Comparison of ENCODE assay signal across 13 mouse cellular contexts in genomic region chr7:75568883-75569282, GRCm38 (mm10).
A peak's percentile ranks its signal among the peaks of the same experiment; 100 is the strongest.
DNase-seq lines count a peak whose midpoint lies in the region; ATAC-seq and TF ChIP-seq lines count a peak whose summit lies in the region.
"Had no signal": no experiment of that assay in that cellular context is flagged by ENCODE, and none has a peak within 500 bp of the region (broad histone marks: within the 10 kb centered on the region; RNA-seq: fewer than 3 reads in every experiment).

No protein-coding gene starts in this region.

- H3K9me3 ChIP-seq in forebrain, postnatal 0 days (ENCODE audit: low read length): no peaks in the 10 kb centered on the region
- no peaks in the 10 kb centered on the region for H3K9me3 ChIP-seq in forebrain, embryonic 11.5 days (ENCODE audit: control insufficient read depth, low read length)
- H3K9me3 ChIP-seq in liver, embryonic 14.5 days (ENCODE audit: control insufficient read depth, low read length): no peaks in the 10 kb centered on the region
- no peaks in the 10 kb centered on the region for H3K9me3 ChIP-seq in liver, embryonic 12.5 days (replicated peaks)
- H3K9me3 ChIP-seq: heart, embryonic 12.5 days; hindbrain, embryonic 13.5 days; megakaryocyte, embryonic 14.5 days; neural tube, embryonic 12.5 days had no signal

- no peaks in the 10 kb centered on the region for H3K27me3 ChIP-seq in forebrain, postnatal 0 days (ENCODE audit: insufficient read depth, low read length)
- H3K27me3 ChIP-seq in forebrain, embryonic 11.5 days (ENCODE audit: control insufficient read depth, insufficient read depth, low read length): no peaks in the 10 kb centered on the region
- H3K27me3 ChIP-seq in liver, embryonic 14.5 days (ENCODE audit: control insufficient read depth, insufficient read depth, low read length): no peaks in the 10 kb centered on the region
- H3K27me3 ChIP-seq in liver, embryonic 12.5 days (replicated peaks): no peaks in the 10 kb centered on the region
- H3K27me3 ChIP-seq: heart, embryonic 12.5 days; hindbrain, embryonic 13.5 days; megakaryocyte, embryonic 14.5 days; neural tube, embryonic 12.5 days had no signal

- H3K4me3 ChIP-seq in forebrain, postnatal 0 days (ENCODE audit: low read depth, low read length): no peak overlapping the region
- H3K4me3 ChIP-seq in forebrain, embryonic 11.5 days (ENCODE audit: low read depth, low read length): no peak overlapping the region
- no peak overlapping the region for H3K4me3 ChIP-seq in liver, embryonic 14.5 days (ENCODE audit: insufficient read depth in 1 of 2, low read depth in 2 of 2, low read length in 2 of 2)
- H3K4me3 ChIP-seq in liver, embryonic 12.5 days: no peak overlapping the region
- H3K4me3 ChIP-seq: heart, embryonic 12.5 days; hindbrain, embryonic 13.5 days; megakaryocyte, embryonic 14.5 days; neural tube, embryonic 12.5 days had no signal

- no peaks in the 10 kb centered on the region for H3K36me3 ChIP-seq in forebrain, postnatal 0 days (ENCODE audit: insufficient read depth)
- H3K36me3 ChIP-seq in forebrain, embryonic 11.5 days (ENCODE audit: control insufficient read depth, insufficient read depth, low read length): no peaks in the 10 kb centered on the region
- no peaks in the 10 kb centered on the region for H3K36me3 ChIP-seq in liver, embryonic 14.5 days (replicated peaks; ENCODE audit: control insufficient read depth, insufficient read depth, low read depth)
- H3K36me3 ChIP-seq in liver, embryonic 12.5 days: no peaks in the 10 kb centered on the region
- H3K36me3 ChIP-seq: heart, embryonic 12.5 days; hindbrain, embryonic 13.5 days; neural tube, embryonic 12.5 days had no signal

- ATAC-seq in forebrain, postnatal 0 days: no peak
- ATAC-seq in forebrain, embryonic 11.5 days (replicated peaks; ENCODE audit: low FRiP score): no peak
- ATAC-seq in liver, embryonic 14.5 days (ENCODE audit: insufficient read depth): no peak
- ATAC-seq in liver, embryonic 12.5 days: no peak
- ATAC-seq in erythroblast, adult 5-6 weeks (replicated peaks; ENCODE audit: low FRiP score, poor library complexity, severe bottlenecking): 0 out of 2 replicates have a peak, but pooled peaks have one; percentile 58

- H3K4me2 ChIP-seq in forebrain, postnatal 0 days (ENCODE audit: low read depth): no peak overlapping the region
- no peak overlapping the region for H3K4me2 ChIP-seq in forebrain, embryonic 11.5 days (ENCODE audit: low read depth, low read length, severe bottlenecking)
- no peak overlapping the region for H3K4me2 ChIP-seq in liver, embryonic 14.5 days (ENCODE audit: low read depth)
- H3K4me2 ChIP-seq in liver, embryonic 12.5 days: no peak overlapping the region
- H3K4me2 ChIP-seq: heart, embryonic 12.5 days; hindbrain, embryonic 13.5 days; neural tube, embryonic 12.5 days had no signal

- TF ChIP-seq CTCF in forebrain, postnatal 0 days (IDR thresholded peaks at IDR 0.05; ENCODE audit: low read depth): peak; percentile 61
- peak; percentile 51; the same call in 1 of the 2 replicates for TF ChIP-seq CTCF in liver, embryonic 14.5 days (IDR thresholded peaks at IDR 0.05; ENCODE audit: low read depth)

- peak; percentile 45 for DNase-seq in forebrain, postnatal 0 days
- DNase-seq in forebrain, embryonic 11.5 days (ENCODE audit: low spot score): no peak
- no peak for DNase-seq in liver, embryonic 14.5 days (ENCODE audit: low read depth in 3 of 3, low spot score in 3 of 3)
- peak; percentile 51 for DNase-seq in A20 (ENCODE audit: low read depth, low spot score)
- no peak for DNase-seq in adrenal gland, postnatal 10 days
- no peak for DNase-seq in urinary bladder, postnatal 14 days (ENCODE audit: low spot score)
- DNase-seq: cerebellum, adult 8-10 months had no signal

- TF ChIP-seq EP300 in liver, embryonic 14.5 days (IDR thresholded peaks at IDR 0.05; ENCODE audit: low read depth): no peak

- H3K9ac ChIP-seq in forebrain, postnatal 0 days: no peak overlapping the region
- no peak overlapping the region for H3K9ac ChIP-seq in forebrain, embryonic 11.5 days (ENCODE audit: low read length)
- H3K9ac ChIP-seq in liver, embryonic 14.5 days (replicated peaks): no peak overlapping the region
- H3K9ac ChIP-seq in liver, embryonic 12.5 days: no peak overlapping the region
- H3K9ac ChIP-seq: heart, embryonic 12.5 days; hindbrain, embryonic 13.5 days; neural tube, embryonic 12.5 days had no signal

- no peaks in the 10 kb centered on the region for H3K4me1 ChIP-seq in forebrain, postnatal 0 days (ENCODE audit: insufficient read depth)
- no peaks in the 10 kb centered on the region for H3K4me1 ChIP-seq in forebrain, embryonic 11.5 days (replicated peaks; ENCODE audit: control insufficient read depth, insufficient read depth, low read length)
- peaks cover 12 to 16% of the 10 kb centered on the region in 2 experiments for H3K4me1 ChIP-seq in liver, embryonic 14.5 days (replicated peaks; ENCODE audit: control insufficient read depth in 2 of 2, insufficient read depth in 2 of 2, low read length in 1 of 2)
- H3K4me1 ChIP-seq in liver, embryonic 12.5 days: peaks cover 20% of the 10 kb centered on the region
- H3K4me1 ChIP-seq: hindbrain, embryonic 13.5 days; neural tube, embryonic 12.5 days had no signal

- H3K27ac ChIP-seq in forebrain, postnatal 0 days (ENCODE audit: low read depth, low read length): no peak overlapping the region
- H3K27ac ChIP-seq in forebrain, embryonic 11.5 days (ENCODE audit: low read depth, low read length): no peak overlapping the region
- H3K27ac ChIP-seq in liver, embryonic 14.5 days: no peak overlapping the region
- no peak overlapping the region for H3K27ac ChIP-seq in liver, embryonic 12.5 days
- H3K27ac ChIP-seq: hindbrain, embryonic 13.5 days; neural tube, embryonic 12.5 days had no signal

Comparison
In these comparisons a context has a peak if more than half of its experiments do, and no peak if none do; other contexts are left out.
1. DNase-seq: peak in forebrain, postnatal 0 days (single experiment) and A20 (single experiment); none in forebrain, embryonic 11.5 days (single experiment), liver, embryonic 14.5 days (0 of 3), adrenal gland, postnatal 10 days (single experiment) and urinary bladder, postnatal 14 days (single experiment).